Comparison of ENCODE assay signal across 10 mouse cellular contexts in the genomic region with DNA sequence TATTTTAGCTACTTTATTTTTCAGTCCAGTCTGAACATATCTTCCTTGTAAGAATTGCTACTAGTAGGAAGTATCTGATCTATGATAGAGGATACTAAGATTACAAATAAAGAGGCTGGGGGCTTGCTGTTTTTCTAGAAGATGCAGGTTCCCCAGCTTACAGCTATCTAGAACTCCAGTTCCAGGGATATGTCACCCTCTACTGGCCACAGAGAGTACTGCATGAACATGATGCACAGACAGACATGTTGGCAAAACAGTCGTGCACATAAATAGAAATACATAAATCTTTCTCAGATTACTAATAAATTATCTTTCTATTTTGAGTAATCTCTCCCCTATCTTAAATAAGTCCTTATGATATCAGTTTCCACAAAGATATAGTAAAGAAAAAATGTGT. TPM values are rescaled to one million over a fixed set of nuclear protein-coding genes. Genes with fewer than 3 reads are reported as not detected.
DNase-seq lines count a peak whose midpoint lies in the region; ATAC-seq and TF ChIP-seq lines count a peak whose summit lies in the region.
"Had no signal": no experiment of that assay in that cellular context is flagged by ENCODE, and none has a peak within 500 bp of the region (broad histone marks: within the 10 kb centered on the region; RNA-seq: fewer than 3 reads in every experiment).

No protein-coding gene starts in this region.

- DNase-seq in monocyte, adult 2 months (ENCODE audit: low read depth in 1 of 2, low spot score in 2 of 2) = peak; percentile 22 to 46
- DNase-seq in adrenal gland, adult 18-20 months (ENCODE audit: low spot score in 2 of 2) = peak; percentile 56 to 57
- DNase-seq in embryo, embryonic 11 days = peak; percentile 66
- DNase-seq in kidney, adult 8-10 months = peak; percentile 47 to 73
- DNase-seq in limb, embryonic 14.5 days (ENCODE audit: low spot score) = peak; percentile 59
- peak; percentile 54 for DNase-seq in retina, postnatal 7 days (ENCODE audit: low read depth, low spot score)
- peak; percentile 79 for DNase-seq in urinary bladder, postnatal 14 days (ENCODE audit: low spot score)

- H3K4me3 ChIP-seq in limb, embryonic 14.5 days (replicated peaks; ENCODE audit: low read length) = no peak overlapping the region
- H3K4me3 ChIP-seq: heart, embryonic 15.5 days had no signal

- 13% methylated on average over 1 of the region's 1 CpGs for WGBS in limb, embryonic 14.5 days

- H3K27ac ChIP-seq in limb, embryonic 14.5 days (replicated peaks; ENCODE audit: low read depth, low read length) = no peak overlapping the region
- H3K27ac ChIP-seq: heart, embryonic 15.5 days had no signal

- no peak overlapping the region for H3K9ac ChIP-seq in limb, embryonic 14.5 days (ENCODE audit: low read depth, low read length, severe bottlenecking)
- H3K9ac ChIP-seq: heart, embryonic 15.5 days had no signal

- TF ChIP-seq POLR2A in limb, embryonic 14.5 days (IDR thresholded peaks at IDR 0.05; ENCODE audit: borderline replicate concordance, extremely low read depth, insufficient read depth, insufficient read length) = no peak

- H3K36me3 ChIP-seq in limb, embryonic 14.5 days (ENCODE audit: control insufficient read depth, insufficient read depth, low read length) = no peaks in the 10 kb centered on the region

- H3K4me2 ChIP-seq in limb, embryonic 14.5 days (replicated peaks; ENCODE audit: low read depth, low read length, severe bottlenecking) = no peak overlapping the region
- H3K4me2 ChIP-seq: heart, embryonic 15.5 days had no signal

- no peak for ATAC-seq in monocyte, adult 5-6 weeks (replicated peaks; ENCODE audit: insufficient number of reproducible peaks, low FRiP score, low TSS enrichment, poor library complexity, severe bottlenecking)
- no peak for ATAC-seq in limb, embryonic 14.5 days (ENCODE audit: low FRiP score, low read depth)

- no peaks in the 10 kb centered on the region for H3K4me1 ChIP-seq in limb, embryonic 14.5 days (ENCODE audit: control insufficient read depth, insufficient read depth, low read length)
- H3K4me1 ChIP-seq: heart, embryonic 15.5 days had no signal

- H3K9me3 ChIP-seq in limb, embryonic 14.5 days (ENCODE audit: control insufficient read depth, low read length) = no peaks in the 10 kb centered on the region
- H3K9me3 ChIP-seq: heart, embryonic 15.5 days had no signal

- no peaks in the 10 kb centered on the region for H3K27me3 ChIP-seq in limb, embryonic 14.5 days (ENCODE audit: control insufficient read depth, insufficient read depth, low read length)
- H3K27me3 ChIP-seq: heart, embryonic 15.5 days had no signal

RNA-seq across cellular contexts. Expression of gene Gm10477, which starts 34.8 kb away (rescaled TPM):
- total RNA-seq in monocyte, adult 5-6 weeks (2017) = not detected in 3 replicates
- not detected for total RNA-seq in adrenal gland, adult 18-20 months (2021)
- not detected in 2 replicates for polyA plus RNA-seq in limb, embryonic 14.5 days (2012; rRNA removed)
- polyA plus RNA-seq in limb, embryonic 14.5 days (2014; fragmentation: Nextera tagmentation; extraction: Ambion mirVana) = not detected in 2 replicates
- polyA plus RNA-seq: heart, embryonic 15.5 days; stomach, embryonic 16.5 days had no signal

RNA-seq across cellular contexts. Expression of gene Ints6l, which starts 35.1 kb away (rescaled TPM):
- 62.3 to 99.4 TPM (median 94.4 TPM) in 3 replicates for total RNA-seq in monocyte, adult 5-6 weeks (2017)
- total RNA-seq in adrenal gland, adult 18-20 months (2021) = 10 to 100 TPM; 19.4 to 31.1 TPM
- 88.7 and 104 TPM in 2 replicates for polyA plus RNA-seq in limb, embryonic 14.5 days (2012; rRNA removed)
- polyA plus RNA-seq in limb, embryonic 14.5 days (2014; fragmentation: Nextera tagmentation; extraction: Ambion mirVana) = 27.9 and 32.5 TPM in 2 replicates

RNA-seq across cellular contexts. Expression of gene Gm2174, which starts 42.0 kb away (rescaled TPM):
- total RNA-seq in monocyte, adult 5-6 weeks (2017) = 8.1 to 16.1 TPM in 2 of 3 replicates, not detected in the other
- not detected for total RNA-seq in adrenal gland, adult 18-20 months (2021)
- not detected in 2 replicates for polyA plus RNA-seq in limb, embryonic 14.5 days (2012; rRNA removed)
- 2.5 and 3.3 TPM in 2 replicates for polyA plus RNA-seq in limb, embryonic 14.5 days (2014; fragmentation: Nextera tagmentation; extraction: Ambion mirVana)

RNA-seq across cellular contexts. Expression of gene Gm648, which starts 59.6 kb away (rescaled TPM):
- total RNA-seq in monocyte, adult 5-6 weeks (2017) = not detected in 3 replicates
- total RNA-seq in adrenal gland, adult 18-20 months (2021) = not detected
- 0.14 TPM in 1 of 2 replicates, not detected in the other for polyA plus RNA-seq in limb, embryonic 14.5 days (2012; rRNA removed)
- polyA plus RNA-seq in limb, embryonic 14.5 days (2014; fragmentation: Nextera tagmentation; extraction: Ambion mirVana) = not detected in 2 replicates
- polyA plus RNA-seq: heart, embryonic 15.5 days had no signal
